Mouse (Mus musculus) cerebellum, postnatal 25 days (tissue): Measurements from ENCODE around the gene Scn2a.
"Not testable (repeated sequence)": the region's sequence is repeated elsewhere in the genome, so short reads cannot be mapped to it uniquely, and the experiment has no call there.

Source experiments
- DNase-seq, 2 experiments: peaks; one replicate each; pipeline ENCODE4 v3.0.0; 2021; ENCODE audit warnings: mixed read lengths in 2 of 2

Gene Scn2a

DNA sequence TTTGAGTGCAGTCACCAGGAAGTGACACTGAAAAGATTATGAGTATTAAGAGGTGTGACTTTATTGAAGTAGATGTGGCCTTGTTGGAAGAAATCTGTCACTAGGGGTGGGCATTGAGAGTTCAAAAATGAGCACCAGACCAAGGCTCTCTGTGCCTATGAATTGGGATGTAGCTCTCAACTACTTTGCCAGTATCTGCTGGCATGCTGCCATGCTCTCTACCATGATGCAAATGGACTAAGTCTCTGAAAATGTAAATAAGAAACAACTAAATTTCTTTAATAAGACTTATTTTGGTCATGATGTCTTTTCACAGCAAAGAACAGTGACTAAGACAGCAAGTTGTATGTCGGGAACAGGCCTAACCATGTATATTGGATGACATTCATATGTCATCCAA is 79.7 kb downstream of the Scn2a start:
- peak; percentile 41 to 72 for DNase-seq

DNA sequence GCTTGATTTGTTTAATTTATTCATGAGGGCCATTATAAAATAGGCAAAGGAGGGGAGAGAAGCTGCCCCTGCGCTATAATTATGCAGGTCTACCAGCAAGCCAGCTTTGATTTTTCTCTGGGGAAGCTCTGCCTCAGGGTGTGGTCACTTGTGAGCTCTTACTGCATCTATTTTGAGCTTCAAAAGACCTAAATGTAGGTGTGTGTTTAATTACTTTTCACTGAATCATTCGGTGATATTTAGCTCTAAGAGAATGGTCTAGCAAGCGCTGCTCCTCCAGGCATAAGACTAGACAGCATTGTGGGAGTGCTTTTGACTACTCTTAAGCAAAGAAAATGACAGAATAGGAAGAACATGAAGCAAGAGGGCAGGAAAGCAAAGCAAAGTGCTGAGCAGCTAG is 80.6 kb downstream of the Scn2a start:
- no peak for DNase-seq

DNA sequence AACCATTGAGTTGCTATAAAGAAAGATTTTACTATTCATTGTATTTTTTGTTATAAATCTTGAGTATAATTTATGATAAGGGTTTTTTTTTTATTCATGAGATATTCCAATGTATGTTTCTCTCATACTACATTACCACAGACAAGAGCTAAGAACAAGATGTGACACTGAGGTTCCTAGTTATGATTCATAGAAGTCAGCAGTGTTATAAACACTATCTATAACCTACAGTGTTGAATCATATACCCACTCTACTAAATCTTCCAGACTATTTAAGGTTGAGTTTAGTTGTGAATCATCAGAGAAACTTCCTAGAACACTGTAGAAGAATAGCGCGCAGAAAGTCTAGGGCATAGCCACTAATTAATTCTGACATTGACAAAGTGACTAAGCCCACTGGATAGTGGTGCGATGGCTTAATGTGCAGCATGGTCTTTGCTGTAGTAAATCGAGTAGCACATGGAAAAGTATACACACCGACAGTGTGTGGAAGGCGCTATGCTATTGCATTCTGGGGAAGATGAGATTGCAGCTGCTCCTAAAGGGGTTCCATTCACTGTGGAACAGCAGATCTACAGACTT is 101.7 kb downstream of the Scn2a start:
- DNase-seq, result no peak

DNA sequence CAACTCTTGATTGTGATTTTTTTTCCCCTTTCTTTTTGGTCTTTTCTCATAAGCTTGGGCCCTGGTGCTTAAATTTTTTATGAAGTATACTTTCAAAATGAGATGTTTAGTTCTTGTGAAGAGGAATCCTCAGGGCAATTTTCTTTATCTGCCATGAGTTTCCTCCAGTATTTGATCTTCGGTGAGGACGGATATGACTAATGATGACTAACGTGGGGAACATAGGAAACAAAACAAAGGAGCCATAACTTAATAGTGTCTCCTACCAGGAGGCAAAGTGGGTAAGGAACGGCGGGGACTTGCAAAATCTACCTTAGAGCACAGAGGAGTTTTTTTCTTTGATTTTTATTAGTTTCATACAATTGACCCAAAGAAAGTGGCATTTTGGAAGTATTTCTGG is 124.8 kb downstream of the Scn2a start:
- no peak for DNase-seq

DNA sequence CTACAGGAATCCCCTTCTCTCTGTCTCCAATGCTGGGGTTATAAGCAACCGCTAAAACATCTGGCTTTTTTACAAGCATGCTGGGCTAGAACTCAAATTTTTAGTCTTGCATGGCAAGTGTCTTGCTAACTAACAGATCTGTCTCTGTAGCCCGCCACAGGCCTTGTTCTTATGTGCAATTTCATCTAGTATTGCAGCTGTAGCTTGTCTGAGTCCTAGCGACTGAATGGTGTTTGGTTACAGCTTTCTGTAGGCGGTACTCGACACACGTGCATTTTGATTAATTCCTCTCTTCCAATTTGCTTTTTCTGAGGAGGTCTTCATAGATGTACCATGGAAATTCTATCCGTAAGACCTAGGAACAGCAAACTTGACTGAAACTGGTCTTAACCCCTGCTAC is 161.9 kb downstream of the Scn2a start:
- DNase-seq, result no peak

DNA sequence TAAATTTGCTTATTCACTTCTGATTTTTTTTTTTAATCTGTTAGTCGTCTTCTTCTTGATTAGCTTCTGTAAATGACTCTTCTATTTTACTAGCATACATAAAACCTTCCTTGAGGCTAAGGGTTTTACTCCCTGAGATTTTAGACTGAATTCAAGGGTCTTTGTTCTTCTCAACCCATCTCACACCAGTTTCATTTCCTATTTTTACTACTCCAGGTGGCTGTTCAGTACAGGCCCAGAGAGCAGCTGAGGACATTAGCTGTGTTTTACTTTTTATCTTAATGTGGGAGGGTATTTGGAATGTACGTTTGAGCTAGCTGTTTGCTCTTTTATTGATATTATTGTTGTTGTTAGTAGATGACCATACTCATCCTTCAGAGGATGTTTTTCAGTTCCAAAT is 162.8 kb downstream of the Scn2a start:
- DNase-seq, result no peak

DNA sequence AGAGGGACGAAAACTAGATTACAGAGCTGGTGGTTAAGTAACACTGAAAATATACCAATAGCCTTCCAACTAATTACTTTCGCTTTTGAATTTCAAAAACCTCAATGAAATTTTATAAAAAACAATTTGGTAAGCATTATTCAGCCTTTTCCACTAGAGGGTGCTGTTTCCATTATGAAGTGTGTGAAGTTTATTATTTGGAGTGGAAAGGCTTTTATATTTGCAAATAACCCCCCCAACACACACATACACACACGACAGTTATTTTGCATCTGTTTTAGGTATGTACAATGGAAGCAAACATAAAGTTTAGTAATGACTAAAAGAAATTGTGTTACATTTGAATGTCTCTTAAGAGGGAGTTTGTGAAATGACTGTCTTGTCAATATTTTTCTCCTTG is 171.9 kb downstream of the Scn2a start:
- DNase-seq, result no peak

DNA sequence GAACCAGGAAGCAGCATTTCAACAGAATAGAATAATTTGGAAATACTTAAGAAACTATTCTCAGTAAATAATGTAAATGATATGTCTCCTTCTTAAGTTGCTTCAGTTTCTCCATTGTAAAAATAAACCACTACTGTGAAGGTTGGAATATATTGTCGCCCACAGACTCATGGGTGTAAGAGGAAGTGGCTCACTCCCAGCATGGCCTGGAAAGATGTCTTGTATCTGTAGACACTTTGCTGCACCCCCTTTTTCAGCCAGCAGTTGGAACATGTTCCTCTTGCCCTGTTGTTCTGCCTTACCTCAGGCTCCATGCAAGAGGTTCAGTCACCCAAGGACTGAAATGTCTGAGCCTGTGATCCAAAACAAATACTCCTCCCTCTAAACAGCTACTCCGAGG is 173.0 kb downstream of the Scn2a start:
- DNase-seq, result no peak

DNA sequence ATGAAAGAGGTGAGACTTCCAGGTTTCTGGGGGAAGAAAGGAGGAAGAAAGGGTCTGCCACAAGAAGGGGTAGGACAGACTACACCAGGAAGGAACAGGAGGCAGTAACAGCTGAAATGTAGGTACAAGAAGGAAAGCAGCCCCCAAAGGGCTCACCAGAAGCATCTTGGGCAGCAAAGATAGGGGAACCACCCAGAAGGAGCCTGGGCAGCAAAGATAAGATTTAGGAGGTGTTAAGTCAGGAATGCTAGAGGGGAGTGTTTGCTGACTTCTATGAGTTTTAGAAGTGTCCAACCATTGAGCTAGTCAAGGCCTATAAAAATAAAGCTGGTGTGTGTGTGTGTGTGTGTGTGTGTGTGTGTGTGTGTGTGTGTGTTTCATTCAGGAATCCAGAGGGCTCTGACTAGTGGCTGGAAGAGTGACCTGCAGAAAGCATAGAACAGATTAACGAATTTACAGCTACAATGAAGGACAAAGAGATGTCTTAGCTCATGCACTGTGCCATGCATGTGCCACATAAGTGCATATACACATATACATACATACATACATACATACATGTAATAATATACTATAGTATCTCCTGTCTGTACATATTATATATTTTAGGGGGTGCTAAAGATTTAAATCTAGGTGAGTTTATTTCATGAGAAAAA is 180.6 kb downstream of the Scn2a start:
- DNase-seq, result no peak

DNA sequence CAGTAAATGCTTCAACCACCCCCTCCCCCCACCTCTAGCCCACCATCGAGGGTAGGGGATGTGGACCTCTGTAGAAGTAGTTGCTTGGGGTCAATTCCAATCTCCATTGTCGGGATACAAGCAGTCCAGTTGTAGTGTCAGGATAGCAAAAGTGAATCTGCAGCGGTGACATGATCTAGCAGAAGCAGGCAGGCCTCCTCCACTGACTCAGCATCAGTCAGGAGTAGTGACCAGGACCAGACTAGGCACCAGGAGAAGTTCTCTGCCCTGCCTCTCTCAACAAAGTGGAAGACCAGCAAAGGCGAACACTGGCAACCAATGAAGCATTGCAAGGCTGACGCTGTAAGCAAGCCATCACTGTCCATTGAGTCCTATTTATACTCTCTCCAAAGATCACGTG is 186.0 kb downstream of the Scn2a start:
- DNase-seq, result no peak

DNA sequence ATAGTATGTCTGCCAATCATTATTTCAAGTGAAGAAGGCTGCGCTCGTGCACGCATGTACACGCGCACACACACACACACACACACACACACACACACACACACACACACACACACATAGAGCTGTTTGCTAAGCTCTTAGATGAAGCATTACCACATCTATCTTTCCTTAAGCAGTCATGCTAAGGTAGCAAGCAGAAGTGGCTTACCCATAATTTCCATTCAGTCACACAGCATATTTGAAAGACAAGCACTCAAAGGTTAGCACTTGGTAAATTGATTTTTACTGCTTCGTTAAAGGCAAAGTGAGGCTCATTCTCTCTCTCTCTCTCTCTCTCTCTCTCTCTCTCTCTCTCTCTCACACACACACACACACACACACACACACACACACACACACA is 190.6 kb downstream of the Scn2a start:
- DNase-seq, result not testable (repeated sequence)
